Mouse (Mus musculus) CD4-positive, CD25-positive, alpha-beta regulatory T cell, adult 4 months (primary cell): ENCODE data around the gene Bbx. TPM values are rescaled to one million over a fixed set of nuclear protein-coding genes. Genes with fewer than 3 reads are reported as not detected.

Source experiments
- ATAC-seq: one replicate; pipeline ENCODE4 v1.8.0; 2017
- polyA plus RNA-seq, 2 experiments: library from polyadenylated mRNA; unstranded; fragments of 100-300 nt; shearing (Covaris generic); gene quantifications; one replicate each; pipeline ENCODE4 v1.2.1; 2017

Bbx gene
- polyA plus RNA-seq, 2 experiments from 2014 or later = 54.7 to 65.5 TPM

DNA sequence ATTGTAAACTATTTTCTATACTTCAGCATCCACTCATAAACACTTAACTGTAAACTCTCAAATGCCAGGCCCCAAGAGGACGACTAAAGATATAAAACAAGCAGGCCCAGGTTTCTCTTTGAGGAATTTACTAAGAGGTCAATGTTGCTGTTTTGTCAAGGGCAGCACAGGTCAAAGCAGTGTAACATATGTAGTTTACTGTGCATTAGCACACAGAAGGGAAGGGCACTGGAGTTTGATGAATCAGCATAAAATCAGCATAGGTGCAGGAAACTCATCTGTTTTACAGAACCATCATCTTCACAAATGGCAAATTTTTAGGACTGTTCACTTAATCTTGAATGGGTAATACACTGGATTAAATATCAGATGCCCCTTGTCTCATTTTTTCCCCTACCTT, 205.9 kb downstream of the Bbx start:
- no peak for ATAC-seq

DNA sequence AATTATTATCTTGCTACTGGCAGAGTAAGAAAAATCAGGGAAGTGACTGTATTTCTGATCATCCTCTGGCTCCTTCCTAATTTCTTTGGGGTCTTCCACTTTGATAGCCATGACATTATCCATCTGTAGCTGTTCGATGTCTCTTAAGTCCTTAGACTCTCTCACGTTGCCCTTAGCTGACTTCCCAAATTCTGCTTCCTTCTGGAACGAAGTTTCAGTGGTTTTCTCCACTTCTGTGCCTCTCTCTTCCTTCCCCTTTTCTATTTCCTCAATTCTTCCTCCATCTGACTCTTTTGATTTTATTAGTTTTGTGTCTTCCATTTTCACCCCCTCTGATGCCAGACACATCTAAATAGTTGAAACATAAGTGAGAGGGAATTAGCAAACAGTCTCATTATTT, 207.2 kb downstream of the Bbx start:
- ATAC-seq = no peak

DNA sequence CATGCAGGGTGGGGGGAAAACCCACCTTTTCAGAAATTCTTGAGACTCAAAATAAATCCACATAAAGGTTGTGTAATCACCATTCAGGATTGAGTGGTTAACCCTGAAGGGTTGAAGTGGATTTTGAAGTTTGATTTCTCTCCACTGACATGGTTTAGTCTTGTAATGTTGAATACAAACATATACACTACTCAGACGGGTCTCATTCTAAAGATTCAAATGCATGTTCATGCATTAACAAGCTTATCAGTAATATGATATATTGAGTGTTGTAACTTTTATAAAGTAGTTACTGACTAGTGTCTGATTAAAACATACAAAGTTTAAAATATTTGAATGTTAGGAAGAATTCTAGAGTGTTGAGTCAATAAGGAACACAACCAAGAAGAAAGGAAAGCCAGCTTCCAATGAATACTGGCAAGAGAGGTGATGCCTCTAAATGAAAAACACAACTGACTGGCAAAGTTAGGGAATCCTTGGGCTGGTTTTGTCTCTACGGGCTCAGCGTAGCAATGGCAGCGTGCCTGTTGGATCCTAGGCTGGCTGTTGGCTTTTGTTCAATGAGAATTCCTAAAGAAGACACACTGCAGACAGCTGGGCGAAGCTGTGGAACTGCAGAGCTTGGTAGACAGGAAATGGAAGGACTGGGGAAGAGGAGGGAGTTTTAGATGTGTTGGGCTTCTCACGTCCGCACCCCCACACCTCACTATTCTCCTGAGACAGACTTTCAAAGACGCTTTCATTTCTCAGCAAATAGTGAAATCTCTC, 211.3 kb downstream of the Bbx start:
- no peak for ATAC-seq

DNA sequence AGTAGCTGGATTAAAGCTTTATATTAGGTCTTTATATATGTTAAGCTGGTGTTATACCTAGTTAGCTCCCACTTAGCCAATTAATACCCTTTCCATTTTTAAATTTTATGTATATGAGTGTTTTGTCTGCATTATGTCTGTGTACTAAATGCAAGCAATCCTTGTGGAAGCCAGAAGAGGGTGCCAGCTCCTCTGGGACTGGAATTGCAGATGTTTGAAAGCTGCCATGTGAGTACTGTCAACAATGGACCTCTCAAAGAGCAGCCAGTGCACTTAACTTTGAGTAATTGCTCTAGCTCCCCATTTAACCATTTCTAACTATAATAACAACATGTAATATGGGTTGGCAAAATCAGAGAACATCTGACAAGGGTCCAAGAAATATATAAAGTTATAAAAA, 215.1 kb downstream of the Bbx start:
- ATAC-seq = no peak

DNA sequence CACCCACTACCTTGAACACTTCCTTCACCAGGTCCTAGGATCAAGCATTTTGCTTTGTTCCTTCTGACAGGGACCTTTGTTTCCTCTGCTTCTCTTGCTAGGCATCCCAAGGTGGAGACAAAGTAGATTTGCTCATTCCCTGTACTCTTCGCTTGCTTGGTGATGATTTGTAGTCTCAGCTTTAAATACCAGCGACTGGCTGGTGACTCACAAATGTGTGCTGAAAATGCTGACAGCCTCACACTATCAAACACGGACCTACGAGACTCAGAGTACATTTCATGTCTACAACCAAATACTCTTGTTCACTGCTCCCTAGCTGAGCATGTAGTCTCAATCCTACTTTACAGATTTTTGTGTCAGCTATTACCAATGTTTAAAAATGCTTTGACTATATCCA, 220.5 kb downstream of the Bbx start:
- no peak for ATAC-seq

DNA sequence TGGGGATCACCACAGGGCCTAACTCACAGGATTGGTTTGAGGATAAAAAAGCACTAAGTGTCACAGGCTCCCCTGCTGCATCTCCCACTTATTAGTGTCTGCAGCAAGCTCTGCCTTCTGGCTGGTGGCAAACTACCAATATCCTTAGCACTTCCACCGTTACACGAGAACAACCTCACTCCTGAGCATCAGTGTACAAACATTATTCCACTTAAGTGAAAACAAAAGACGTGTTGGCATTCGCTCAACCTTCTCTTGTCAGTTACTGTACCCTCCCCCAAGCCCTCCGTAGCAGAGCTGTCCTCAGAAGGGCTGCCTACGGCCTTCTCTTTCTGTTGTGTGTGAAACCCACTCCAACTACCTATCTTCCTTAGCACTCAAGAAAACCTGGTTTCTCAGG, 221.0 kb downstream of the Bbx start:
- no peak for ATAC-seq

DNA sequence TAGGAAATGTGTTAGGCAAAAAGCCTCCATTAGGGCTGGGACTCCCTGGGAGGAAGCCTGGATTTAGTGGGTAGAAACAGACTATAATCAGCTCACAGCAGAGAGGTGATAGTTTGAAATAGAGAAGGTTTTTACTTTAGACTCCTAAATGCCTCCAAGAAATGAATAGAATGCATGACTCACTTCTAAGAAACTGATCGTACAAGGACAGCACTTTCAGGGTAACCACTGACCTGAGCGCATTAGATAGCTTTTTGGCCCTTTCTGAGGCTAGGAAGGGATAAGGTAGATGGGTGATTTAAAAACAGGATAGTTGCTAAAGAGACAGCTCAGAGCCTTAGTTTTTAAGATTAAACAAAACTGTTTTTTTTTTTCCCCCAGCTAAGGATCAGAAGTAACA, 221.4 kb downstream of the Bbx start:
- ATAC-seq = no peak

DNA sequence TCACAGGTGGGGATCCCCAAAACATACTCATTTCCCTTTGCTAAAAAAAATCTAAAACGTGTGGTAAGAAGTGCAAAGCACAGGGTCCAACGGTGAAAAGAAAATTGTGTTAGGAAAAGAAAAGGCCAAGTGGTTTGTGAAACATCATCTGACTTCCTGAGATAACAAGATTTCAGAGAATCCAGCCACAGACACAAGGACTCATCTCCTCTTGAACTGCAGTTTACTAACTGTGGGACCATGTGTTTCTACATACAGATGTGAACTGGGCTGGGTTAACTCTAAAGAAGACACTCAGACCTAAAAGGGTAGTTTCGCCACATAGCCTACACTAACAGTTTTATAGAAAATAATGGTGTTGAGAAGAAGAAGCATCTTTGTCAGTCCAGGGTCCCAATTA, 227.2 kb downstream of the Bbx start:
- ATAC-seq = no peak

DNA sequence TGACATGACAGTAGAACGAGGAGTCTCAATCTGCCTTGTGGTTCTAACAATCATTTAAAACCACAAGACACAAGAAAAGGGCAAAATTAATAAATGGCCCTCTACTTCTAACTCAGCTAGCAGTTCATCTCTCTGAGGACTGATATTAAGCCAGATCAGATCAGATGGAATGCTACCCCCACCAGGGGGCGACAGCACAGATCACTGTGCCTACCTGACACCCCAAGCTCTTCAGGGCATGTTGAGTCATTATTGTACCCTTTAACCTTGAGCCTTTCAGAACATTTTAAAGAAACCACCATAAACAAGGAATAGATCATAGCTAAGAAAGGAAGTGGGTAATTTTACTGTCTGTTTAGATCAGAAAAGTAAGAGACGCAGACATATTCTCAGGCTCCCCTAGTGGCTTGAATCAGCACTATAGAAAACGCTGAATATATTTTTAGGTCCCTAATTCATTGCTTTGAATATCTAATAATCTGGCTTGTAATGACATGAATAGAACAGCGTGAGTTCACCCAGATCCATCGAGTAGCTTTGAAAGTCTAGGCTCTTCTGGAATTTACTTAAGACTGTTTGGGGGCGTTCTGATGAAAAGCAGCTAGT, 230.5 kb downstream of the Bbx start:
- ATAC-seq = peak; percentile 86

DNA sequence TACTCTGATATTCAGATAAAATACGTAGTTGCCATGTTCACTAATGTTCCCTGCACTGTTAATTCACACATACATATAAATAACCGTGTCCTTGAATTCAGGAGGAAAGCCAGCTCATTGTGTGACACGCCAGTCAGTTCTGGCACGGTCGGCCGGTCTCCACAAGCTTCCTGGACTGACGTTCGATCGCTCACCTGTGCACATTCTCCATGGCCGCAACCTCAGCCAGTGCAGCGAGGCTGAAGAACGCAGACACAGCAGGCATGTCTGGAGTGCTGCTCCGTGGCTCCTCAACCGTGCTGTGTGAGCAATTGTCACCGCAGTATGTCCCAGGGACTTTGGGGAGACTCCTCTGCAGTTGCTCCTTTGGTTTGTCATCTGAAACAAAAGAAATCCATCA, 232.0 kb downstream of the Bbx start:
- ATAC-seq = no peak

DNA sequence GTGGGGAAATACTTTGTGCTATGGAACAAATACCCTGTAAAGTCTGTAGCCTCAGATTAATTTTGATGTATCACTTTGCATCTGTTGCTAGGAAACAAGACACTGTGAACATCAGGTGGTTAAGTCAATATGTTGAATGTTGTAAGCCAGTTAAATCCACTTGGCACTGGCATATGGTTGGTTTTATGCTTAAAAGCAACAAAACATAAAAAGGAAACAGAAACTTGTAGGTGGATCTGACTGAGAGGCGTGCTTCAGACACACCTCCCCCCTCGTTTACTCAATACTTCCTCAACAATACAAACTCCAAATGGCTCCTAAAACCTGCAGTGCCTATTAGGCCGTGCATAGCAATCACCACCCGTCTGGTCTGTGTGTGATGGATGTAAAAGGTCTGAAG, 236.1 kb downstream of the Bbx start:
- ATAC-seq = no peak

DNA sequence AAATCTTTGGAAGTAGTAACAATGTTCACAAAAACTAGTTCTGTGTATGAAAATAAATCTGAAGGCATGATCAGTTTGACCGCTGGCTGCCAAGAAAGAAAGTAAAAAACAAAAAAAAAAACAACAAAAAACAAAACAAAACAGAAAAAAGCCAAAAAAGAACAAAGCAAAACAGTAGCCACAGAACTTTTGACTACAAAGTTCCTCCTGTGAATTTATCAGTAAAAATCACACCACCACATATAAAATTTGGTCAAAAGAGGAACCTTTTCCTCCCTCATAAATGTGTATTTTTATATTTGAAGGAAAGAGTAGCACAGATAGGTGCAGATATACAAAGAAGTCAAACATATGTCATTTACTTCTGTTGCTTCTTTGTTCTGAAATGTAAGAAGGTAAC, 239.6 kb downstream of the Bbx start:
- no peak for ATAC-seq

DNA sequence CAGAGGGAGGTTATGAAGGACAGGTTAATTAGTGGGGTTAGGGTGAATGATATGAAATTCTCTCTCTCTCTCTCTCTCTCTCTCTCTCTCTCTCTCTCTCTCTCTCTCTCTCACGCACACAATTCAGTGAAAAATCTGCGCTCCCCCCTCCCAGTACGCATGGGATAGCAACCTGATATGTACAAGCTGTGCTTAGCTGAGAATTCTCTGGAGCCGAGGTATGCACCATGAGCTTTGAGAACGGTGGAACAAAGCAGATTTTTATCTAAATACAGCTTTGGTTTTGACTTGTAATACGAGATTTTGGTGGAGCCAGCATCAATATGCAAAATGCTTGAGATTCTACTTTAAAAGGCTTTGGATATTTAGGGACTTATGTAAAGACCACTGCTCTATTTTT, 243.1 kb downstream of the Bbx start:
- ATAC-seq = no peak

DNA sequence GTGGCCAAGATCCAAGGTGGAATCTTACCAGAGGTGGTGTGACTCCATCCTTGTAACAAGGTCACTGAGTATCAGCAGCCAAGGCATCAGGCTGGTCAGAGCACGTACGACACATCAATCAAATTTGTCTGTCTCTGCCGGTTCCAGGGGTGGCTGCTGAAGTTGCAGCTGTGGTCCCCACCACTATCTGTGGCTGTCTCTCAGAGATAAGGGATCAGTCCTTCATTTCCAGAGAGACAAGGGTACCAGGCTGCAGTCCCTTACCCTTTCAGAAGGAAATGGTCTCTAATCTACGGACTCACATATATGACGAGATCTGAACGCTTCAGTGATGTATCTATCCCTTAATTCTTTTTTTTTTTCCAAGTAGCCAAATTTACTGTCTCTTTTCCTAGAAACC, 245.6 kb downstream of the Bbx start:
- no peak for ATAC-seq

DNA sequence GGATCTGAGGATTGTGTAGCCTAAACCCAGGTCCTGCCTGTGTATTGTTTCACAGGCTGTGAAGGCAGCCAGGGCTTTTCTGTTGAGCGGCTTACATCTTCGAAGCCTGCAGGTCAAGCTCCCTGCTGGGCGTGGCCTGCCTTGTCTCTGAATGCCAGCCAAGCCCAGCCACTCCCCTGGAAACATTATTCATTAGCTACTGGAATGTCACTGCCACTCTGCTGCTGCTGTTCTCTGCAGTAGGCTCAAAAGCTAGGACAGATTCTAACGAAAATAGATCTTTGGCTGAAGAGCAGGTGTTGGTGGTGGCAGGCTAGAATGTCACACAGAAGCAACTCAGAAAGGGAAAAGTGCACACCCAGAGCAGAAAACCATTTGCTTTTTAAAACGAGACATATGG, 247.1 kb downstream of the Bbx start:
- ATAC-seq = no peak

DNA sequence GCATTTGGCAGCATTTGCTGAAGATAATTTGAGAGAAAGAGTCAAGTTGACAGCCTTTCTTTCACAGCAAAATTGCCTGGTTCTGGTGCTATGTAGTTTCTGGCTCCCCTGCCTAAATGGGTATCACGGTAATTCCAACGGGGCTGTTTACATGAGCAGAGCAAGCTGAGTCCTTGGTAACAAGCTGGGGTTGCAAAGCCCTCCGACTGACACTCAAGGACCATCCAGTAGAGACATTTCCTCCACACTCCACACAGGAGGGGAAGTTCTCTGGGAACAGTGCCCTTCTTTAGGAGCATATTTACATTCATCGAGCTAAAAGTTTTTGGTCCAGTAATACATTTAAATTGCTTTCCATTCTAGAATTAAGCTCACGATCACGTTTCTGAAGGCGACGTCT, 249.2 kb downstream of the Bbx start:
- no peak for ATAC-seq

DNA sequence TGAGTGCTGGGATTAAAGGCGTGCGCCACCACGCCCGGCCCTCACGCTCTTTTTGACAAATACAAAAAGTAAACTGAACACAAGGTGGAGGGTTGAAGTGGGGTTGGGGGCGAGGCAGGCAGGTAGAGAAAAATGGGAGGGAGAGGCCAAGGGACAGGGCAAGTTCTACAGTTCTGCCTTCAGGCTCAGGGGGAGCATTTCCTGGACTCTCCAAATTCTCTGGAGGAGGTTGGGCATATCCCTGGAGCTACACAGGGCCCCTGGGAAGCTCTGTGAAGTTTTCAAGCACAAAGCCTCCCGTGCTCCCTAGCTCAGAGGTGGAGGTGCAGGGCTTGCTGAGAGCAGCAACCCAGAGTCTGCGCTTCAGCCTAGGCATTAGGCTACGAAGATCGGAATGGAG, 249.6 kb downstream of the Bbx start:
- no peak for ATAC-seq

DNA sequence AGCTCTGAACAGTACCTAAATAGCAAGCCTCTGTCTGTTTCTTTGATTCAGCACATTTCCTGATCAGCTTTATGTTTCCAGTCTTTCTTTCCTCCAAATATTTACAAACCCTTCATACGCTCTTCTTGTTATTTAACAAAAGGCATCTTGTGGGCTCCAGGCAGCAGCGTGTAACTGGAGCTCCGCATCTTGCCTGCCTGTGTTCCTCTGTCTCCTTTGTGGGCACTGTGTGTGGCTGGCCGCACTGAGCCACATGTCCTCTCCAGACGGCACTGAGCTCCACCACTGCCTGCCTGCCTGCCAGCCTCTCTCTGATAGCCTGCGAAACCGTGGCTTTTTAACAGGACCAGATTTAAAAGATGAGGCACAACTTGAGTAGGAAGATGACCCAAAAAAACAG, 259.4 kb downstream of the Bbx start:
- no peak for ATAC-seq

DNA sequence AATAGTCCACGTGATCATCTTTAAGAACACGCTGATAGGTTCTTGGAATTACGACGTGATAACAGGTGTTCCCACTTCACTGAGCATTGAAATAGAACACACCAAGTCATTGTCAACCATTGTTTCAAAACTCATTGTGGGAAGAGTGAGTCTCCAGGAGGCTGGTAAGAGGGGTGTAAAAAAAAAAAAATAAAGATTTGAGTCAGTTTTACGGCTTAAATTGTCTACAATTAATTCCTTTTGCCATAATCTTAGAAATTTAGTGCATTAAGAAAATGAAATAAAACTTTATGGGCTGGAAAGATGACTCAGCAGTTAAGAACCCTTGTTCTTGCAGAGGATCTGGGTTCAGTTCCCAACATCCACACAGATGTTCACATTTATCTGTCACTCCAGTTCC, 261.4 kb downstream of the Bbx start:
- no peak for ATAC-seq

DNA sequence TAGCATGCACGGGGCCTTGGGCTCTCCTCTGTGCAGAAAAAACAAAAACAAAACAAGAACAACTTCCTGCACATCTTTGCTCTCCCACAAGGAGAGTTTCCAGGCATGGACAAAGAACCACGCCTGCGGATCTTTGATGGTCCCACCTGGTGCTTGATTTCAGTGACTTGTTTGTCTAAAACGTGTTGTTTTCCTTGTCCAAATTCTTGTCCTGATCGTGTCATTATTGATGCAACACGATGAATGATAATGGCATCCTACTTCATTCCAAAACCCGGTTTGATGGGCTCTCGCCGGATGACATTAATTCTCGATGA, 264.2 kb downstream of the Bbx start:
- ATAC-seq = no peak

DNA sequence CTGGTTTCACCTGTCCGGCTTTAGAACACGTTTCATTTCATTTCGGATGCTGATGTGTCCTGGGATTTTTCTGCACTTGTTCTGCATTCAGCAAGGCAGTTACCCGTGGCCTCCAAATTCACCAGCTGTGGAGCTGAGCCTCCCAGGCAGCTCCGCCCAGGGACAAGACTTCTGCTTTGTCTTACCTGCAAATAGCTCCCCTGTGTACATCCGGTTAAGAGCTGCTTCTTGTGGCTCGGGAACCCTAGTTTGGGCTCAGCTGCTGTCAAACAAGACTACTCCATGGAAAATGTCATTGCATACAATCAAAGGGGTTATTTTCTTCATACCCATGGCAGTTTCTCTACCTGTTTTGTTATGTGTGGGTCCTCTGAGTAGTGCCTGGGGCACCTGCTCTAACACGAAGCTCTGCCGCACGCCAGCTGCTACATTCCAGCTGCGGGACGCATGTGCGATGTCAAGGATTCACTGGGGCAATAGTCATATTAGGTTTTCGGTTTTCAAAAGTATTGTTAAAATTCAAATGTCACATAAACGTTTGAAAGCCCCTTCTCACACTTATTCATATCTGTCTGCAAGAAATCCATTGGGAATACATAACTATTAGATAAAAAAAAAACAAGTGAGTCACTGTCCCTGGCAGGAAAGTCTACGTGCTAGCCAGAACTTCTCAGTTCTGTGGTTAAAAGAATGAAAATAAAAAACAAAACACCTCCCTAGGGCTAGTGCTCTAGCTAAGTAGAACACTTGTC, 264.8 kb downstream of the Bbx start:
- ATAC-seq = no peak

DNA sequence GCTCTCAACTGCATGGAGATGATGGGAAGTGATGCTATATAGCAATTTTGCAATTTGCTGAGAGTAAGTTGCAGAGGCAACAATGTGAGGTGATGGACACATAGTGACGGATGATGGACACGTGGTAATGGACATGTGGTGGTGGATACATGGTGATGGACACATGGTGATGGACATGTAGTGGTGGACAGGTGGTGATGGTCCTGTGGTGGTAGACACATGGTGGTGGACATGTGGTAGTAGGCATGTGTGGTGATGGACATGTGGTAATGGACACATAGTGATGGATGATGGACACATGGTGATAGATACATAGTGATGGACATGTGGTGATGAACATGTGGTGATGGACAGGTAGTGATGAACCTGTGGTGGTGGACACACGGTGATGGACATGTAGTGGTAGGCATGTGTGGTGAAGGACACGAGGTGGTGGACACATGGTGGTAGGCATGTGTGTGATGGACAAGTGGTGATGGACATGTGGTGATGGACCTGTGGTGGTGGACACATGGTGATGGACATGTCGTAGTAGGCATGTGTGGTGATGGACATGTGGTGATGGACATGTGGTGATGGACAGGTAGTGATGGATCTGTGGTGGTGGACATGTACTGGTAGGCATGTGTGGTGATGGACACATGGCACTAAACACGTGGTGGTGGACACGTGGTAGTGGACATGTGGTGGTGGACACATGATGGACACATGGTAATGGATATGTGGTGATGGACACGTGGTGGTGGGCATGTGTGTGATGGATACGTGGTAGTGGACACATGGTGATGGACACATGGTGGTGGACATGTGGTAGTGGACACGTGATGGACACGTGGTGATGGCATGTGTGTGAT, 271.5 kb downstream of the Bbx start:
- no peak for ATAC-seq

DNA sequence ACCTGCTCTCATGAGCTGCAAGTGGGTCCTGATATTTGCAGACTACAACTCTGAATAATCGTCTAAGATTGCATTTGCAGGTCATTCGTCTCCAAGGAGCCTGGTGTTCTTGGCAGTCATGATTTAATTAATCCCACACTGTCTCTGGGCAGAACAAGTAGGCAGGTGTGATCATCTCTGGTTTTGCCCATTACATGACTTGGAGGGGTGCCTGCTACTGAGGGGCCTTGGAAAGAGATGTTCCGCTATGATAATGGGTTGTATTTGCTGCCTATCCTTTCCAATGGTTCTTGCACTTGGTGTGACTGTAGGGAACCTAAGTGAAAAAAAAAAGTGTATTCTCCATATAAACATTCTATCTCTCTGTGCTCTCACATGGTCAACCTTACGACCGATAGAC, 273.6 kb downstream of the Bbx start:
- ATAC-seq = no peak
